Mouse (Mus musculus) hindbrain, embryonic 15.5 days (tissue): ENCODE measurements at regions not wholly inside any gene's neighbourhood (a gene's known extent, or its start where the extent isn't known, plus 50 kb on each side); places are given as distances from the start of the nearest gene placed in this dataset.

ENCODE experiments used
- ATAC-seq: fragments of 200-750 bp; cut with Nextera tagmentation; 2 replicates; pipeline ENCODE4 v1.8.0; 2017; ENCODE audit warnings: low read depth, moderate number of reproducible peaks, moderate TSS enrichment; ENCODE audit not compliant: low FRiP score
- H3K27ac ChIP-seq: fragments of 300-500 bp; sonication (generic); replicated peaks from 2 replicates; pipeline ENCODE4 v1.5.1; 2015; ENCODE audit warnings: mild to moderate bottlenecking, inconsistent platforms
- H3K27me3 ChIP-seq: fragments of 300-500 bp; sonication (generic); 2 replicates; pipeline ENCODE4 v1.6.1; 2015; ENCODE audit warnings: control low read depth, inconsistent platforms
- H3K36me3 ChIP-seq: fragments of 300-500 bp; sonication (generic); 2 replicates; pipeline ENCODE4 v1.6.1; 2015; ENCODE audit warnings: control low read depth, inconsistent platforms
- H3K4me1 ChIP-seq: fragments of 300-500 bp; sonication (generic); replicated peaks from 2 replicates; pipeline ENCODE4 v1.6.1; 2015; ENCODE audit warnings: control low read depth, inconsistent platforms
- H3K4me2 ChIP-seq: fragments of 300-500 bp; sonication (generic); 2 replicates; pipeline ENCODE4 v1.6.1; 2015; ENCODE audit warnings: moderate library complexity, mild to moderate bottlenecking, inconsistent platforms
- H3K4me3 ChIP-seq: fragments of 300-500 bp; sonication (generic); 2 replicates; pipeline ENCODE4 v1.5.1; 2015; ENCODE audit warnings: mild to moderate bottlenecking, inconsistent platforms
- H3K9ac ChIP-seq: fragments of 300-500 bp; sonication (generic); 2 replicates; pipeline ENCODE4 v1.6.1; 2015; ENCODE audit warnings: inconsistent platforms
- H3K9me3 ChIP-seq: fragments of 300-500 bp; sonication (generic); 2 replicates; pipeline ENCODE4 v1.6.1; 2016; ENCODE audit warnings: control low read depth, inconsistent platforms
- WGBS: fragments of 180-500 bp; shearing (Covaris S2); methylation state at CpG from one replicate; pipeline ENCODE4 v1.1.7; 2015; 5-methylcytosine and 5-hydroxymethylcytosine counted together

- Histone ChIP-seq H3K9ac (no peak overlapping the region), H3K4me2 (no peak overlapping the region), H3K4me1 (no peaks in the 10 kb centered on the region), H3K27me3 (no peaks in the 10 kb centered on the region), H3K27ac (no peak overlapping the region), H3K9me3 (no peaks in the 10 kb centered on the region), H3K36me3 (no peaks in the 10 kb centered on the region), H3K4me3 (no peak overlapping the region)
- no peak for ATAC-seq
- 80% methylated on average over 20 of the region's 20 CpGs for WGBS
Measured at GRCm38 (mm10) chr15:25539344-25540176, 82.8 kb upstream of the Myo10 start.

GRCm38 (mm10) chr15:25542382-25542781, 79.9 kb upstream of the Myo10 start:
- WGBS = 74% methylated on average over 4 of the region's 4 CpGs

GRCm38 (mm10) chr15:25546185-25546584, 76.1 kb upstream of the Myo10 start:
- no peak for ATAC-seq
- Histone ChIP-seq H3K36me3 (no peaks in the 10 kb centered on the region), H3K9me3 (no peaks in the 10 kb centered on the region), H3K27ac (no peak overlapping the region), H3K4me2 (no peak overlapping the region), H3K27me3 (no peaks in the 10 kb centered on the region), H3K4me3 (no peak overlapping the region), H3K4me1 (no peaks in the 10 kb centered on the region), H3K9ac (no peak overlapping the region)
- WGBS = 75% methylated on average over 4 of the region's 4 CpGs

More at GRCm38 (mm10) chr15:25542382-25542781, 79.9 kb upstream of the Myo10 start:
- H3K4me2 ChIP-seq = no peak overlapping the region
- no peaks in the 10 kb centered on the region for H3K27me3 ChIP-seq
- ATAC-seq = no peak
- H3K4me3 ChIP-seq = no peak overlapping the region
- no peak overlapping the region for H3K27ac ChIP-seq
- H3K9me3 ChIP-seq = no peaks in the 10 kb centered on the region
- H3K36me3 ChIP-seq = no peaks in the 10 kb centered on the region
- H3K4me1 ChIP-seq = no peaks in the 10 kb centered on the region
- H3K9ac ChIP-seq = no peak overlapping the region

- 91% methylated on average over 8 of the region's 8 CpGs for WGBS
- Histone ChIP-seq H3K27ac (no peak overlapping the region), H3K36me3 (no peaks in the 10 kb centered on the region), H3K4me1 (no peaks in the 10 kb centered on the region), H3K4me3 (no peak overlapping the region), H3K4me2 (no peak overlapping the region), H3K27me3 (no peaks in the 10 kb centered on the region), H3K9me3 (no peaks in the 10 kb centered on the region), H3K9ac (no peak overlapping the region)
- ATAC-seq = no peak
Measured at GRCm38 (mm10) chr15:25550269-25551054, 71.9 kb upstream of the Myo10 start.

- Histone ChIP-seq H3K4me2 (no peak overlapping the region), H3K27me3 (no peaks in the 10 kb centered on the region), H3K36me3 (no peaks in the 10 kb centered on the region), H3K4me3 (no peak overlapping the region), H3K27ac (no peak overlapping the region), H3K9me3 (no peaks in the 10 kb centered on the region), H3K4me1 (no peaks in the 10 kb centered on the region), H3K9ac (no peak overlapping the region)
- ATAC-seq = no peak
- 88% methylated on average over 10 of the region's 10 CpGs for WGBS
Measured at GRCm38 (mm10) chr15:25554945-25555344, 67.4 kb upstream of the Myo10 start.

GRCm38 (mm10) chr15:25555852-25556251, 66.5 kb upstream of the Myo10 start:
- Histone ChIP-seq H3K4me1 (no peaks in the 10 kb centered on the region), H3K36me3 (no peaks in the 10 kb centered on the region), H3K4me3 (no peak overlapping the region), H3K9ac (no peak overlapping the region), H3K27ac (no peak overlapping the region), H3K9me3 (no peaks in the 10 kb centered on the region), H3K4me2 (no peak overlapping the region), H3K27me3 (no peaks in the 10 kb centered on the region)
- 26% methylated on average over 2 of the region's 2 CpGs for WGBS
- no peak for ATAC-seq

GRCm38 (mm10) chr15:25557566-25557965, 64.8 kb upstream of the Myo10 start:
- Histone ChIP-seq H3K36me3 (no peaks in the 10 kb centered on the region), H3K4me3 (no peak overlapping the region), H3K4me2 (no peak overlapping the region), H3K9ac (no peak overlapping the region), H3K4me1 (no peaks in the 10 kb centered on the region), H3K27me3 (no peaks in the 10 kb centered on the region), H3K27ac (no peak overlapping the region), H3K9me3 (no peaks in the 10 kb centered on the region)
- ATAC-seq = no peak
- 86% methylated on average over 8 of the region's 8 CpGs for WGBS

GRCm38 (mm10) chr15:25558240-25558639, 64.1 kb upstream of the Myo10 start:
- no peak for ATAC-seq
- H3K4me2 ChIP-seq = no peak overlapping the region
- no peak overlapping the region for H3K27ac ChIP-seq
- WGBS = 80% methylated on average over 7 of the region's 7 CpGs
- no peak overlapping the region for H3K9ac ChIP-seq
- H3K9me3 ChIP-seq = no peaks in the 10 kb centered on the region
- H3K36me3 ChIP-seq = no peaks in the 10 kb centered on the region
- H3K4me1 ChIP-seq = no peaks in the 10 kb centered on the region
- H3K4me3 ChIP-seq = no peak overlapping the region
- H3K27me3 ChIP-seq = no peaks in the 10 kb centered on the region

- Histone ChIP-seq H3K4me2 (no peak overlapping the region), H3K27ac (no peak overlapping the region), H3K36me3 (no peaks in the 10 kb centered on the region), H3K4me1 (no peaks in the 10 kb centered on the region), H3K9ac (no peak overlapping the region), H3K4me3 (no peak overlapping the region), H3K9me3 (no peaks in the 10 kb centered on the region), H3K27me3 (no peaks in the 10 kb centered on the region)
- WGBS = 81% methylated on average over 7 of the region's 7 CpGs
- no peak for ATAC-seq
Measured at GRCm38 (mm10) chr15:25563641-25564040, 58.7 kb upstream of the Myo10 start.

- WGBS = 37% methylated on average over 6 of the region's 6 CpGs
- Histone ChIP-seq H3K4me3 (no peak overlapping the region), H3K4me1 (no peaks in the 10 kb centered on the region), H3K27me3 (no peaks in the 10 kb centered on the region), H3K36me3 (no peaks in the 10 kb centered on the region), H3K27ac (no peak overlapping the region), H3K4me2 (no peak overlapping the region), H3K9ac (no peak overlapping the region), H3K9me3 (no peaks in the 10 kb centered on the region)
- ATAC-seq = no peak
Measured at GRCm38 (mm10) chr15:25572495-25572894, 49.8 kb upstream of the Myo10 start.
